Mouse (Mus musculus): ENCODE measurements at regions not wholly inside any gene's neighbourhood (a gene's known extent, or its start where the extent isn't known, plus 50 kb on each side); places are given as distances from the start of the nearest gene placed in this dataset.

- DNase-seq (ENCODE audit: low spot score in 2 of 2), result no peak
Measured at GRCm38 (mm10) chr6:14298167-14298566, 426.8 kb upstream of the 2610001J05Rik start.

- DNase-seq (ENCODE audit: low spot score in 2 of 2), result no peak
Measured at GRCm38 (mm10) chr6:14297428-14297827, 426.1 kb upstream of the 2610001J05Rik start.

- DNase-seq (ENCODE audit: low spot score in 2 of 2), result no peak
Measured at GRCm38 (mm10) chr6:14290843-14291242, 419.5 kb upstream of the 2610001J05Rik start.

GRCm38 (mm10) chr6:14281476-14281875, 410.2 kb upstream of the 2610001J05Rik start:
- DNase-seq (ENCODE audit: low spot score in 2 of 2), result no peak

- DNase-seq (ENCODE audit: low spot score in 2 of 2), result no peak
Measured at GRCm38 (mm10) chr6:14261941-14262340, 390.6 kb upstream of the 2610001J05Rik start.

GRCm38 (mm10) chr6:14240331-14240730, 369.0 kb upstream of the 2610001J05Rik start:
- no peak for DNase-seq (ENCODE audit: low spot score in 2 of 2)

- no peak for DNase-seq (ENCODE audit: low spot score in 2 of 2)
Measured at GRCm38 (mm10) chr6:14239151-14239550, 367.8 kb upstream of the 2610001J05Rik start.

- no peak for DNase-seq (ENCODE audit: low spot score in 2 of 2)
Measured at GRCm38 (mm10) chr6:14230823-14231222, 359.5 kb upstream of the 2610001J05Rik start.

GRCm38 (mm10) chr6:14207509-14207908, 336.2 kb upstream of the 2610001J05Rik start:
- DNase-seq (ENCODE audit: low spot score in 2 of 2), result peak; percentile 3

GRCm38 (mm10) chr6:14197107-14197506, 325.8 kb upstream of the 2610001J05Rik start:
- no peak for DNase-seq (ENCODE audit: low spot score in 2 of 2)

- no peak for DNase-seq (ENCODE audit: low spot score in 2 of 2)
Measured at GRCm38 (mm10) chr6:14195351-14195750, 324.0 kb upstream of the 2610001J05Rik start.

GRCm38 (mm10) chr6:14191387-14192023, 320.2 kb upstream of the 2610001J05Rik start:
- no peak for DNase-seq (ENCODE audit: low spot score in 2 of 2)

GRCm38 (mm10) chr6:14185921-14186420, 314.7 kb upstream of the 2610001J05Rik start:
- no peak for DNase-seq (ENCODE audit: low spot score in 2 of 2)

GRCm38 (mm10) chr6:14147370-14147769, 276.1 kb upstream of the 2610001J05Rik start:
- no peak for DNase-seq (ENCODE audit: low spot score in 2 of 2)

GRCm38 (mm10) chr6:14146394-14146793, 275.1 kb upstream of the 2610001J05Rik start:
- DNase-seq (ENCODE audit: low spot score in 2 of 2), result no peak

- no peak for DNase-seq (ENCODE audit: low spot score in 2 of 2)
Measured at GRCm38 (mm10) chr6:14142107-14142751, 270.9 kb upstream of the 2610001J05Rik start.

- no peak for DNase-seq (ENCODE audit: low spot score in 2 of 2)
Measured at GRCm38 (mm10) chr6:14130392-14131144, 259.2 kb upstream of the 2610001J05Rik start.

GRCm38 (mm10) chr6:14129394-14129793, 258.1 kb upstream of the 2610001J05Rik start:
- DNase-seq (ENCODE audit: low spot score in 2 of 2), result no peak

GRCm38 (mm10) chr6:14122311-14122710, 251.0 kb upstream of the 2610001J05Rik start:
- no peak for DNase-seq (ENCODE audit: low spot score in 2 of 2)

GRCm38 (mm10) chr6:14121479-14121878, 250.2 kb upstream of the 2610001J05Rik start:
- DNase-seq (ENCODE audit: low spot score in 2 of 2), result peak; percentile 58

GRCm38 (mm10) chr6:14094907-14095306, 223.6 kb upstream of the 2610001J05Rik start:
- DNase-seq (ENCODE audit: low spot score in 2 of 2), result no peak

- DNase-seq (ENCODE audit: low spot score in 2 of 2), result no peak
Measured at GRCm38 (mm10) chr6:14081884-14082283, 210.6 kb upstream of the 2610001J05Rik start.

All from spleen, postnatal 36 days (tissue).